Mouse (Mus musculus) adrenal gland, postnatal 10 days (tissue): Measurements from ENCODE around the gene Ociad1. TPM values are rescaled to one million over a fixed set of nuclear protein-coding genes. Genes with fewer than 3 reads are reported as not detected.

Experiments used
- DNase-seq: peaks from one replicate; pipeline ENCODE4 v3.0.0; 2021; ENCODE audit warnings: mixed read lengths
- total RNA-seq, 2 experiments: library from RNA; stranded (reverse); gene quantifications; 2 replicates each; pipeline ENCODE4 v1.2.3; 2021

The Ociad1 gene
- total RNA-seq, 2 experiments from 2014 or later: 217 to 226 TPM

GRCm38 (mm10) chr5:73339779-73340722, 47.5 kb downstream of the Ociad1 start:
- DNase-seq: no peak

GRCm38 (mm10) chr5:73340723-73341235, 48.2 kb downstream of the Ociad1 start, which contains the start of gene Ociad2:
Gene Ociad2, minus strand, starts transcription at chr5:73341028.
- no peak for DNase-seq

- DNase-seq: no peak
Measured at GRCm38 (mm10) chr5:73342701-73343355, 50.2 kb downstream of the Ociad1 start.

- peak; percentile 36 for DNase-seq
Measured at GRCm38 (mm10) chr5:73344310-73344709, 51.7 kb downstream of the Ociad1 start.

GRCm38 (mm10) chr5:73345254-73345653, 52.7 kb downstream of the Ociad1 start:
- no peak for DNase-seq

GRCm38 (mm10) chr5:73349514-73349913, 56.9 kb downstream of the Ociad1 start:
- no peak for DNase-seq

GRCm38 (mm10) chr5:73351796-73352195, 59.2 kb downstream of the Ociad1 start:
- no peak for DNase-seq

GRCm38 (mm10) chr5:73353519-73353918, 60.9 kb downstream of the Ociad1 start:
- no peak for DNase-seq

GRCm38 (mm10) chr5:73353978-73354377, 61.4 kb downstream of the Ociad1 start:
- DNase-seq: no peak

GRCm38 (mm10) chr5:73355393-73355792, 62.8 kb downstream of the Ociad1 start:
- DNase-seq: no peak

- no peak for DNase-seq
Measured at GRCm38 (mm10) chr5:73359134-73359751, 66.7 kb downstream of the Ociad1 start.

- DNase-seq: no peak
Measured at GRCm38 (mm10) chr5:73359752-73360141, 67.2 kb downstream of the Ociad1 start.

GRCm38 (mm10) chr5:73360240-73360639, 67.7 kb downstream of the Ociad1 start:
- DNase-seq: no peak

- DNase-seq: no peak
Measured at GRCm38 (mm10) chr5:73362338-73362737, 69.8 kb downstream of the Ociad1 start.

GRCm38 (mm10) chr5:73362791-73363190, 70.2 kb downstream of the Ociad1 start:
- no peak for DNase-seq

Other genes starting within 250 kb of the Ociad1 start
- 10 to 100 TPM; 38.4 to 49.1 TPM for gene Fryl, start 36.2 kb upstream of the Ociad1 start, total RNA-seq
- 10 to 100 TPM; 11.8 to 16.4 TPM for gene Ociad2, start 48.2 kb downstream of the Ociad1 start, total RNA-seq
- not detected for gene Cwh43, start 113.3 kb downstream of the Ociad1 start, total RNA-seq
- gene Dcun1d4, start 188.2 kb downstream of the Ociad1 start, total RNA-seq: 10 to 100 TPM; 27.9 to 32.0 TPM